ENCODE assay signal across 7 mouse cellular contexts in the genomic region with DNA sequence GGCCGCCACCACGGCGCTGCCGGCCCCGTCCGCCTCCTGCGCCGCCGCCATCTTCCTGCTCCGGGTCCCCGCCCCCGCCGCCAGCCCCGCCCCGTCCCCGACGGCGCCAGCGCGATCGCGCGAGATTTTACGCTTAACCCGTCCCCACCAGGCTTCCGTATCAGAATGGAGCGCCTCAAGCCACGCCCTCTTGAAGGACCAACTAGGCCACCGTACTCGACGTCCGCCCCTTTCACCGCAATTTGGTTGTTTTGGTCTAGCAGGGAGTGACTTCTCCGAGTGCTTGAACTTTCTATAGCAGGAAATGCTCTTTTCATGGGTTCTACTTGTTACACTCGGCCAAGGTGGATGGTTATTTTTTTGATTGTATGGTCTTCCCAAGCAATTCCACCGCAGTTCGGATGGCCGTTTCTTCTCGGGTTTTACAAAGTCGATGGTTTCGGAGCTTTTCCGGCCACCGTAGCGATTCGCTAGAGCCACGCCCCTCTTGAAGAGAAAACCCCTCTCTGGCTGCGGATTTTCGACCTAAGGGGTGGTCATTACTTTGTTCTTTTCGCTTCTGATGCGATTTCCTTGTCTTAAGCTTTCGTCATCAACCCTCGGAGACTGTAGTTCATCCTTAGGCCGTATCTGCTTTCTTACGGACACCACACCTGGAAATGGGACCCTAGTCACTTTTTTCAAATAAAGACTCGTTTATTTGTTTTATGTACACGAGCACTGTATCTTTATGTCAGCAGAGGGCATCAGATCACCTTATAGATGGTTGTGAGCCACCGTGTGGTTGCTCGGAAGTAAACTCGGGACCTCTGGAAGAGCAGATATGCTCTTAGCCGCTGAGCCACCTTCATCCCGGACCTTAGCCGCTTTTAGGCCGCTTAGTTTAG. TPM values are rescaled to one million over a fixed set of nuclear protein-coding genes. Genes with fewer than 3 reads are reported as not detected.
DNase-seq lines count a peak whose midpoint lies in the region; ATAC-seq lines count a peak whose summit lies in the region.

A gene (minus strand): TSS at position 79 of the 887 bp plus-strand sequence.

- peak within 1 kb of the TSS; percentile 88 for H3K4me2 ChIP-seq in embryonic facial prominence, embryonic 12.5 days (replicated peaks)
- H3K4me2 ChIP-seq in limb, embryonic 11.5 days (ENCODE audit: low read depth, severe bottlenecking) = peak within 1 kb of the TSS; percentile 84
- H3K4me2 ChIP-seq in midbrain, embryonic 14.5 days (ENCODE audit: low read length) = peak within 1 kb of the TSS; percentile 80

- peak within 1 kb of the TSS; percentile 90 for H3K27ac ChIP-seq in embryonic facial prominence, embryonic 12.5 days
- H3K27ac ChIP-seq in limb, embryonic 11.5 days (replicated peaks; ENCODE audit: low read depth, low read length) = peak within 1 kb of the TSS; percentile 79
- peak within 1 kb of the TSS; percentile 92 for H3K27ac ChIP-seq in midbrain, embryonic 14.5 days (replicated peaks; ENCODE audit: low read depth, low read length)

- H3K9me3 ChIP-seq in embryonic facial prominence, embryonic 12.5 days = no peaks in the 10 kb centered on the region
- no peaks in the 10 kb centered on the region for H3K9me3 ChIP-seq in limb, embryonic 11.5 days (ENCODE audit: control insufficient read depth, low read length)
- H3K9me3 ChIP-seq in midbrain, embryonic 14.5 days (ENCODE audit: control insufficient read depth, low read length) = no peaks in the 10 kb centered on the region

- DNase-seq in adrenal gland, postnatal 25 days = peak; percentile 98
- DNase-seq in heart, adult 11 months = peak; percentile 99
- peak; percentile 98 for DNase-seq in kidney, adult 18-20 months
- DNase-seq in limb, embryonic 11.5 days (ENCODE audit: low spot score) = peak; percentile 97
- peak; percentile 99 for DNase-seq in midbrain, embryonic 14.5 days
- peak; percentile 94 for DNase-seq in spleen, adult 18-20 months

- H3K27me3 ChIP-seq in embryonic facial prominence, embryonic 12.5 days = no peaks in the 10 kb centered on the region
- no peaks in the 10 kb centered on the region for H3K27me3 ChIP-seq in limb, embryonic 11.5 days (ENCODE audit: control insufficient read depth, insufficient read depth, low read length)
- H3K27me3 ChIP-seq in midbrain, embryonic 14.5 days (ENCODE audit: control insufficient read depth, insufficient read depth, low read length) = no peaks in the 10 kb centered on the region

- peak within 1 kb of the TSS; percentile 100 for H3K4me3 ChIP-seq in embryonic facial prominence, embryonic 12.5 days
- peak within 1 kb of the TSS; percentile 99 for H3K4me3 ChIP-seq in limb, embryonic 11.5 days (ENCODE audit: low read depth, low read length)
- H3K4me3 ChIP-seq in midbrain, embryonic 14.5 days (replicated peaks; ENCODE audit: low read depth, low read length) = peak within 1 kb of the TSS; percentile 100

- peaks cover 12% of the 10 kb centered on the region for H3K36me3 ChIP-seq in embryonic facial prominence, embryonic 12.5 days
- H3K36me3 ChIP-seq in limb, embryonic 11.5 days (ENCODE audit: control insufficient read depth, insufficient read depth, low read length) = no peaks in the 10 kb centered on the region; the same call in 1 of the 2 replicates
- H3K36me3 ChIP-seq in midbrain, embryonic 14.5 days (ENCODE audit: control insufficient read depth, insufficient read depth, low read length) = peaks cover 12% of the 10 kb centered on the region

- ATAC-seq in embryonic facial prominence, embryonic 12.5 days (ENCODE audit: insufficient number of reproducible peaks, insufficient read depth, low FRiP score, low TSS enrichment) = peak; percentile 81
- ATAC-seq in limb, embryonic 11.5 days (ENCODE audit: insufficient number of reproducible peaks, low FRiP score, low TSS enrichment, low read depth) = peak; percentile 75
- peak; percentile 90 for ATAC-seq in midbrain, embryonic 14.5 days (ENCODE audit: low FRiP score, low TSS enrichment)

- under 1% methylated on average over 63 of the region's 63 CpGs for WGBS in embryonic facial prominence, embryonic 12.5 days
- under 1% methylated on average over 63 of the region's 63 CpGs for WGBS in limb, embryonic 11.5 days
- WGBS in midbrain, embryonic 14.5 days = under 1% methylated on average over 58 of the region's 63 CpGs

- H3K4me1 ChIP-seq in embryonic facial prominence, embryonic 12.5 days = peaks cover 21% of the 10 kb centered on the region
- peaks cover 7% of the 10 kb centered on the region; the same call in 1 of the 2 replicates for H3K4me1 ChIP-seq in limb, embryonic 11.5 days (ENCODE audit: control insufficient read depth, insufficient read depth, low read length)
- H3K4me1 ChIP-seq in midbrain, embryonic 14.5 days (ENCODE audit: control insufficient read depth, insufficient read depth, low read length) = peaks cover 22% of the 10 kb centered on the region

- peak within 1 kb of the TSS; percentile 98 for H3K9ac ChIP-seq in embryonic facial prominence, embryonic 12.5 days
- H3K9ac ChIP-seq in limb, embryonic 11.5 days (ENCODE audit: low read length) = peak within 1 kb of the TSS; percentile 97
- peak within 1 kb of the TSS; percentile 96 for H3K9ac ChIP-seq in midbrain, embryonic 14.5 days (replicated peaks; ENCODE audit: low read length)

RNA-seq across cellular contexts. Expression of the gene that starts here (rescaled TPM):
- total RNA-seq in adrenal gland, postnatal 25 days (2021) = 148 and 159 TPM in 2 replicates
- 93.9 and 95.0 TPM in 2 replicates for polyA plus RNA-seq in embryonic facial prominence, embryonic 12.5 days (2016; fragmentation: Nextera tagmentation; extraction: Ambion mirVana)
- 91.6 and 97.3 TPM in 2 replicates for polyA plus RNA-seq in limb, embryonic 11.5 days (2014; fragmentation: Nextera tagmentation; extraction: Ambion mirVana)
- 132 and 134 TPM in 2 replicates for polyA plus RNA-seq in midbrain, embryonic 14.5 days (2014; fragmentation: Nextera tagmentation; extraction: Ambion mirVana)

Comparison
In these comparisons a context has a peak if more than half of its experiments do, and no peak if none do; other contexts are left out.
1. Peak in every context shown above with its lines: DNase-seq, ATAC-seq, H3K4me3 ChIP-seq and H3K27ac ChIP-seq.